Mouse (Mus musculus) MEL (cell line): ENCODE results near the gene Olfr103.

Experiments
- CTCF ChIP-seq, 3 experiments: IDR thresholded peaks in 2 of 3; conservative IDR thresholded peaks in 1 of 3; 2 replicates each; pipeline ENCODE4 v1.5.1; 2011 to 2012; ENCODE audit warnings: low read length in 3 of 3, low read depth in 2 of 3, mild to moderate bottlenecking in 2 of 3, improper control_type of control experiment in 1 of 3, inconsistent platforms in 1 of 3, mixed read lengths in 1 of 3, moderate library complexity in 1 of 3; ENCODE audit not compliant: control insufficient read depth in 1 of 3, insufficient read depth in 1 of 3, poor library complexity in 1 of 3, severe bottlenecking in 1 of 3
- KAT2A ChIP-seq: conservative IDR thresholded peaks from 2 replicates; pipeline ENCODE4 v1.6.1; 2012; ENCODE audit warnings: low read depth, low read length, improper control_type of control experiment, inconsistent platforms
- MEF2A ChIP-seq: IDR thresholded peaks from 2 replicates; pipeline ENCODE4 v1.6.1; 2014; ENCODE audit warnings: low read depth, mild to moderate bottlenecking, inconsistent platforms, low read length, improper control_type of control experiment; ENCODE audit not compliant: poor library complexity, insufficient replicate concordance, severe bottlenecking; ENCODE audit errors: extremely low read depth
- POLR2A ChIP-seq, 2 experiments: IDR thresholded peaks; 2 replicates each; pipeline ENCODE4 v1.6.1; 2011 to 2012; ENCODE audit warnings: low read length in 2 of 2, mild to moderate bottlenecking in 2 of 2, control low read depth in 1 of 2, improper control_type of control experiment in 1 of 2, low read depth in 1 of 2, moderate library complexity in 1 of 2; ENCODE audit not compliant: control insufficient read depth in 1 of 2, insufficient read depth in 1 of 2, poor library complexity in 1 of 2
- USF1 ChIP-seq: IDR thresholded peaks from 2 replicates; pipeline ENCODE4 v1.6.1; 2014; ENCODE audit warnings: low read depth, mild to moderate bottlenecking, inconsistent platforms, low read length, improper control_type of control experiment, moderate library complexity

DNA sequence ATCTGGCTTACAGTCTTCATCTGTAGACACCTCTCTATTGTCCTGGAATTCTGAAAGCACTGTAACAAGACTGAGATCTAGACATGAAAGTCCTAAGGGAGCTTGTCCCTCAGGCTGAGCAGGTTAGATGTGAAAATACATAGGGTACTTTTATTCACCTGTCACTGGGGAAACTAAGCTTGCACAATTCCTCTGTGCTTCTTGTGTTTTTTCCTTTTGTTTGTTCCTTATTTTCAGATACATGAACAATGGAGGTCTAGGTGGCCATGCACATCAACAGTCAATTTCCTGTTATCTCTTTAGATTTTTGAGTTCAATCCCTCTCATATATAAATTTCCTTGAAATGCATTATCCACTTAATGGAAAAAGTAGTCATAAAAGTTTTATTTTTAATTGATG, 22.5 kb downstream of the Olfr103 start, which contains the start of gene Olfr102:
- TF ChIP-seq POLR2A (IDR thresholded peaks at IDR 0.05; ENCODE audit: control insufficient read depth in 1 of 2, insufficient read depth in 1 of 2, low read depth in 1 of 2, low read length in 2 of 2, poor library complexity in 1 of 2) (no peak), MEF2A (no peak), CTCF (IDR thresholded peaks at IDR 0.05 in 2 of 3, conservative IDR thresholded peaks at IDR 0.05 in 1 of 3; ENCODE audit: control insufficient read depth in 1 of 3, insufficient read depth in 1 of 3, low read depth in 2 of 3, low read length in 3 of 3, poor library complexity in 1 of 3, severe bottlenecking in 1 of 3) (no peak), USF1 (no peak), KAT2A (no peak)
